Mouse (Mus musculus): ENCODE results near the gene Aifm1.

GRCm38 (mm10) chrX:48429538-48429937, 83.8 kb downstream of the Aifm1 start:
- TF ChIP-seq CTCF (IDR thresholded peaks at IDR 0.05; ENCODE audit: control insufficient read depth, insufficient read depth, low read length) (no peak), POLR2A (IDR thresholded peaks at IDR 0.05; ENCODE audit: borderline replicate concordance, control insufficient read depth, low read depth, low read length) (no peak)
